Mouse (Mus musculus) neural tube, embryonic 14.5 days (tissue): ENCODE measurements around the gene Pdgfra. TPM values are rescaled to one million over a fixed set of nuclear protein-coding genes. Genes with fewer than 3 reads are reported as not detected.

ENCODE experiments used
- ATAC-seq: fragments of 200-750 bp; cut with Nextera tagmentation; 2 replicates; pipeline ENCODE4 v1.8.0; 2017; ENCODE audit warnings: low read depth, mild to moderate bottlenecking, moderate TSS enrichment, moderate library complexity
- H3K27ac ChIP-seq: fragments of 300-500 bp; sonication (generic); 2 replicates; pipeline ENCODE4 v1.5.1; 2014; ENCODE audit warnings: low read depth, mild to moderate bottlenecking, control low read depth, low read length, moderate library complexity, mixed read lengths
- H3K27me3 ChIP-seq: fragments of 300-500 bp; sonication (generic); 2 replicates; pipeline ENCODE4 v1.6.1; 2014; ENCODE audit warnings: low read length; ENCODE audit not compliant: control insufficient read depth, insufficient read depth
- H3K36me3 ChIP-seq: fragments of 300-500 bp; sonication (generic); 2 replicates; pipeline ENCODE4 v1.6.1; 2014; ENCODE audit warnings: low read length, mixed read lengths; ENCODE audit not compliant: control insufficient read depth, insufficient read depth
- H3K4me1 ChIP-seq: fragments of 300-500 bp; sonication (generic); 2 replicates; pipeline ENCODE4 v1.6.1; 2014; ENCODE audit warnings: low read length; ENCODE audit not compliant: control insufficient read depth, insufficient read depth
- H3K4me2 ChIP-seq: fragments of 300-500 bp; sonication (generic); 2 replicates; pipeline ENCODE4 v1.6.1; 2014; ENCODE audit warnings: mild to moderate bottlenecking, low read depth, low read length, control low read depth
- H3K4me3 ChIP-seq: fragments of 300-500 bp; sonication (generic); 2 replicates; pipeline ENCODE4 v1.5.1; 2014; ENCODE audit warnings: low read depth, low read length, control low read depth, mixed read lengths
- H3K9ac ChIP-seq: fragments of 300-500 bp; sonication (generic); replicated peaks from 2 replicates; pipeline ENCODE4 v1.6.1; 2014; ENCODE audit warnings: low read depth, mild to moderate bottlenecking, control low read depth, low read length, mixed read lengths
- H3K9me3 ChIP-seq: fragments of 300-500 bp; sonication (generic); 2 replicates; pipeline ENCODE4 v1.6.1; 2016; ENCODE audit warnings: low read length; ENCODE audit not compliant: control insufficient read depth
- WGBS: fragments of 180-500 bp; shearing (Covaris S2); extraction: QIAGEN DNeasy Blood & Tissue Kit; methylation state at CpG from one replicate; pipeline ENCODE4 v1.1.7; 2014; 5-methylcytosine and 5-hydroxymethylcytosine counted together
- polyA plus RNA-seq: library from polyadenylated mRNA; unstranded; fragments of >200 nt; fragmentation: Nextera tagmentation; extraction: Ambion mirVana; gene quantifications from 2 replicates; pipeline ENCODE4 v1.2.1, GENCODE M21; 2014

Gene Pdgfra
- polyA plus RNA-seq, 1 experiment from 2014 or later: 11.6 TPM

DNA sequence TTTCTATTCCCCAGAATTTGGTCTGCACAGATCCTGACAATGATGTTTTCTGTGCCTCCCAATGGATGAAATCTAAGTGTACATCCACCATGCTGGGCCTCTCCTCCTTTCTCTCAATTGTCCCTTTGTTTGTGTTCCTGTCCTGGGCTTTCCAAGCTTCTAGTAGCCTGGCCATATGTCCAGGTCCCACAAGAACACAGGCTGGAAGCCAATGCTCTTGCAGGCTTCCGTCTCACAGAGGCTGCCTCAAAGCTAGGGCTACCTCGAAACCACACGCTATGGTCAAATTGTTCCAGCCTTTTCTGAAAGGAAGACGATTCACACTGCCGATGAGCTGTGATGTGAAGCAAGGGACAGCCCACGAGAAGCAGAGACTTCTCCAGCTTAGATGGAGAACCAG is 9.5 kb downstream of the Pdgfra start:
- no peak overlapping the region for H3K9ac ChIP-seq
- WGBS: 83% methylated on average over 6 of the region's 6 CpGs
- no peaks in the 10 kb centered on the region for H3K9me3 ChIP-seq
- ATAC-seq: no peak
- H3K4me3 ChIP-seq: no peak overlapping the region
- no peaks in the 10 kb centered on the region for H3K36me3 ChIP-seq
- no peaks in the 10 kb centered on the region for H3K4me1 ChIP-seq
- no peak overlapping the region for H3K27ac ChIP-seq
- no peaks in the 10 kb centered on the region for H3K27me3 ChIP-seq
- no peak overlapping the region for H3K4me2 ChIP-seq

DNA sequence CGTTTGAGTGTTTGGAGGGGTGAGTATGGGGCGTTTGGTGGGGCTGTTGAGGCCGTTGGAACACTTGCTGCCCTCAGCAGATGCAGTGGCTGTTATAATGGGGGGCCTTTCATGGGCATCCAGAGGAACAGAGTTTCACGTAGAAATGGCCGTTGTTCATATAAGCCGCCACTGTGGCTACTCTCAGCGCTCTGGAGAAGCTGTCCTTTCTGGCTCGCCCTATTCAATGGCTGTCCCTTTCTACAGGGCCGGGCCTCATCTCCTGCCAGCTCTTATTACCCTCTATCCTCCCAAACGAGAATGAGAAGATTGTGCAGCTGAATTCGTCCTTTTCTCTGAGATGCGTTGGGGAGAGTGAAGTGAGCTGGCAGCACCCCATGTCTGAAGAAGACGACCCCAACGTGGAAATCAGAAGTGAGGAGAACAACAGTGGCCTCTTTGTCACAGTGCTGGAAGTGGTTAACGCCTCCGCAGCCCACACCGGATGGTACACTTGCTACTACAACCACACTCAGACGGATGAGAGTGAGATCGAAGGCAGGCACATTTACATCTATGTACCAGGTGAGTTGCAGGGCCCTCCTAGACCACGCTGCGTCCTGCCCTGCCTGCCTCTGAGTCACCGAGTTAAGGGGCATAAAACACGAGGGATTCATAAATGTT is 11.3 kb downstream of the Pdgfra start:
- Histone ChIP-seq H3K9ac (no peak overlapping the region), H3K9me3 (no peaks in the 10 kb centered on the region), H3K4me3 (no peak overlapping the region), H3K4me2 (no peak overlapping the region), H3K27ac (no peak overlapping the region), H3K4me1 (no peaks in the 10 kb centered on the region), H3K27me3 (no peaks in the 10 kb centered on the region), H3K36me3 (no peaks in the 10 kb centered on the region)
- ATAC-seq: no peak
- 70% methylated on average over 23 of the region's 23 CpGs for WGBS

DNA sequence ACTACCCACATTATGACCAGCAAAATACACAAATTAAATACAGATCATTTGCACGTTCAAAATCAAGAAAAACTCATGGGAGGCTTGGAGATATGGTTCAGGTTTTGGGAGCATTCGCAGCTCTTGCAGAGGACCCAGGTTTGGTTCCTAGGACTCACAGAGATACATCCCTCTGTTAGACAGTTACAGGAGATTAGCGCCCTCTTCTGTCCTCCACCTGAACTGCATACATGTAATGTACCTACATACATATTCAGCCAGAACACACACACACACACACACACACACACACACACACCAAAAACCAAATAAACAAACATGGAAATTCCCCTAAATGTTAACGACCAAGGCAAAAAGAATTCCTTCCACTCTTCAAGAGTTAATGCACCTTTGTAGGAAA is 12.6 kb downstream of the Pdgfra start:
- H3K9ac ChIP-seq: no peak overlapping the region
- WGBS: 84% methylated on average over 4 of the region's 4 CpGs
- H3K27ac ChIP-seq: no peak overlapping the region
- ATAC-seq: no peak
- H3K9me3 ChIP-seq: no peaks in the 10 kb centered on the region
- H3K4me3 ChIP-seq: no peak overlapping the region
- no peaks in the 10 kb centered on the region for H3K4me1 ChIP-seq
- no peak overlapping the region for H3K4me2 ChIP-seq
- no peaks in the 10 kb centered on the region for H3K36me3 ChIP-seq
- no peaks in the 10 kb centered on the region for H3K27me3 ChIP-seq

DNA sequence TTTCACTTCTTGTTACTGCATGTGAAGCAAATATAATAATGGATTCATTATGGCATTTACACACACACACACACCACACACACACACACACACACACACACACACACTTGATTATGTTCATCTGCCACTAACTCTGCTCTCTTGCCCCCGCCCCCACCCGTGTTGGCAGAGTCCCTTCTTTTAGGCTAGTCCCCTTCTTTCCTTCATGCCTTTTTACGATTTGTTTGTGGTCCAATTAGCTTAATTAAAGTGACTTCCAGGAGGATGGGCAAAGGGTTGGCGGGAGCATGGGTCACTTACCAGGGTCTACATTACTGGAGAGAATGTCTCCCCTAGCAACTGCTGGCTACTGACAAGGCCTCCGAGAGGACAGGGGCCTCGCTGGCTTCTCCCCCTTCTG is 17.7 kb downstream of the Pdgfra start:
- Histone ChIP-seq H3K9ac (no peak overlapping the region), H3K4me3 (no peak overlapping the region), H3K27me3 (no peaks in the 10 kb centered on the region), H3K9me3 (no peaks in the 10 kb centered on the region), H3K36me3 (no peaks in the 10 kb centered on the region), H3K27ac (no peak overlapping the region), H3K4me2 (no peak overlapping the region), H3K4me1 (no peaks in the 10 kb centered on the region)
- 48% methylated on average over 6 of the region's 6 CpGs for WGBS
- no peak for ATAC-seq

DNA sequence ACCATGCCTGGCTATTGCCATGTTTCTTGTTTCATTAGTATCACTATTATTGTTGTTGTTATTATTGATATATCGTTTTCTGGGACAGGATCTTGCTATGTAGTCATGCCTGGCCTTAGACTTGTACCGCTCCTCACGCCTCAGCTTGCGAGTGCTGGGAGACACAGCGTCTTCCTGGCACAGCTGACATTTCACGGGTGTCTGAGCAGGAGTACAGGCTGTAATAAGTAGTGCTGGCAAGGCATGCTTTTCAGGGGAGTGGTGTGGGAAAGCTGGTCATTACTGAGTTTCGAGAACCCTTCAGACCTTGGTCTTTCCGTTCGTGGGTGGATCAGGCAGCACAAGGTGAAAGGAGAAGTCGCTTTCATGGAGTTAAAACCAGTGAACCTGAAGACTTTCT is 19.8 kb downstream of the Pdgfra start:
- no peak overlapping the region for H3K9ac ChIP-seq
- WGBS: 73% methylated on average over 10 of the region's 10 CpGs
- no peak overlapping the region for H3K4me3 ChIP-seq
- H3K9me3 ChIP-seq: no peaks in the 10 kb centered on the region
- no peaks in the 10 kb centered on the region for H3K36me3 ChIP-seq
- no peak for ATAC-seq
- no peaks in the 10 kb centered on the region for H3K4me1 ChIP-seq
- no peak overlapping the region for H3K27ac ChIP-seq
- no peaks in the 10 kb centered on the region for H3K27me3 ChIP-seq
- no peak overlapping the region for H3K4me2 ChIP-seq

DNA sequence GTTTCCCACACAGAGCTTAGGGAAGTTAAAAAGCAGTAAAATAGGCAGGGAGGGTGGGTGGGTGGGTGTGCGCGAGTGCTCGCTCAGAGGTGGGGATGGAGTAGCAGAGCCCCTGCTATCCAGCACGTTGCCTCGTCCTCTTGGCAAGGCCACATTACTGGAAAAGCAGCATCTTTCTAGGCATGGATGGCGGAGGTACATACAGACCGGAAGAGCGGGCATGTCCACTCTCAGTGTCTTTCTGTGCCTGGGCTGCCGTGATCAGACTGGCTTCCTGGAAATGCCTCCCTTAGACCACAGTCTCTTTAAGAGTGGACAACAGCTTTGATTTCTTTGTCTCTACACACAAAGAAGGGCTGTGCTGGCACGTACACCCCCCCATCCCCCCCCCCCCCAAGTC is 27.2 kb downstream of the Pdgfra start:
- Histone ChIP-seq H3K9me3 (no peaks in the 10 kb centered on the region), H3K4me1 (no peaks in the 10 kb centered on the region), H3K9ac (no peak overlapping the region), H3K4me3 (no peak overlapping the region), H3K36me3 (no peaks in the 10 kb centered on the region), H3K27me3 (no peaks in the 10 kb centered on the region), H3K27ac (no peak overlapping the region), H3K4me2 (no peak overlapping the region)
- no peak for ATAC-seq
- WGBS: 76% methylated on average over 10 of the region's 10 CpGs

DNA sequence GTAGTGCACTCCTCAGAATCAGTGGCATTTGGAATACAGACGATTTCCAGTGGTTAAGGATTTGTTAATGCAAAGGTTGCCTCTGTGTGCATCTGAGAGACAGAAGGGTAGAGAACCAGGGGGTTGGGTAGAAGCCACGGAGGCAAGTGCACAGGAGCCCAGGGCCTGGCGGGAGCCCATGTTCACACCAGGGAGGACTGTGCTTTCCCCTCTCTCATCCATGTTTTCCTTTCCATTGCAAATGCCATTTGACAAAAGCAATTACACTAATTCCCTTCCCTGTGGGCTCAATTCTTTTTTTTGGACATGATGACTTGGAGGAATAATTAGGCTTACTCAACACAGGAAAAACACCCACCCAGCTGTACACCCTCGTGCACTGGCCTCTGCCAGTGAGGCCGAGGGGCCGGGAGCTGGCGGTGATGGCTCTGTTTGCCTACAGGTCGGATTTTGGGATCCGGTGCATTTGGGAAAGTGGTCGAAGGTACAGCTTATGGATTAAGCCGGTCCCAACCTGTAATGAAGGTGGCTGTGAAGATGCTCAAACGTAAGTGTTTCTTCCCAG is 27.7 kb downstream of the Pdgfra start:
- no peak overlapping the region for H3K9ac ChIP-seq
- no peak for ATAC-seq
- H3K9me3 ChIP-seq: no peaks in the 10 kb centered on the region
- no peaks in the 10 kb centered on the region for H3K4me1 ChIP-seq
- 80% methylated on average over 12 of the region's 12 CpGs for WGBS
- no peaks in the 10 kb centered on the region for H3K27me3 ChIP-seq
- no peaks in the 10 kb centered on the region for H3K36me3 ChIP-seq
- no peak overlapping the region for H3K4me2 ChIP-seq
- no peak overlapping the region for H3K4me3 ChIP-seq
- no peak overlapping the region for H3K27ac ChIP-seq

DNA sequence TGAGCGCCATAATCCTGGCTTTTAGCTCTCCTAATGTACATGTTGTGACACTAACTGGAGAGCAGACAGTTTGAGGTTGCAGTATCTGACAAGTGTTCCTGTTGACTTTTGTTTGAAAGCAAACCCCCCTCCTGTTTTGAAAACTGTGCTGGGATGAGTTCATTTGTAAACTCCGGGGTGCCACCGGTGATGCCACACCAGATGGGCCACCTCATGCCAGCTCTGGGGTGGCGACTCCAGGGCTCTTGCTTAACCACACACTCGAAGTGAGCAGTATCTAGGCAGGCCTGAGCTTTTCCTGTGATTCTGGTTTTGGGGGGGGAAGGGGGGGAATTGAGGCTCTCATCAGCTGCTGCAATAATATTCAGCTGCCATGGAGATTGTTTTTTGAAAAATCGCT is 31.6 kb downstream of the Pdgfra start:
- H3K9ac ChIP-seq: no peak overlapping the region
- H3K9me3 ChIP-seq: no peaks in the 10 kb centered on the region
- no peak overlapping the region for H3K4me2 ChIP-seq
- H3K27ac ChIP-seq: no peak overlapping the region
- H3K36me3 ChIP-seq: no peaks in the 10 kb centered on the region
- ATAC-seq: no peak
- no peaks in the 10 kb centered on the region for H3K4me1 ChIP-seq
- no peak overlapping the region for H3K4me3 ChIP-seq
- 83% methylated on average over 6 of the region's 6 CpGs for WGBS
- H3K27me3 ChIP-seq: no peaks in the 10 kb centered on the region

DNA sequence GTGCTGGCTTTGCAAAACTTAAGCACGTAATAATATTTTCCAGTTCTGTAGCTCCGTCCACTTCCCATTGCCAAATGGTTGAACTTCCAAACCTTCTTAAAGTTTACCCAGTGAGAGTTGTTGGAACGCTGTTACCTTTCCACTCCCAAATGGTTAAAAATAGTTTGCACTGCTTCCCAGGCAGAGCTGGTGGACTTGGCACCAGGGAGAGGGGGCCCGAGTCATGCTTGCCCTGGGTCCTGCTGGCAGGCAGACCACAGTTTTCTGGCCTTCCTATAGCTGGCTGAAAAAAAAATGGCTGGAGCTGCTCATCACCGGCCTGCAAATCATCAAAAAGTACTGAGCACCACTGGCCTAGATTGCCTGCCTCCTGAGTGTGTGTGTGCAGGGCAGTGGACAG is 32.0 kb downstream of the Pdgfra start:
- no peak overlapping the region for H3K27ac ChIP-seq
- WGBS: 95% methylated on average over 5 of the region's 5 CpGs
- no peaks in the 10 kb centered on the region for H3K9me3 ChIP-seq
- H3K4me2 ChIP-seq: no peak overlapping the region
- H3K9ac ChIP-seq: no peak overlapping the region
- no peak overlapping the region for H3K4me3 ChIP-seq
- no peaks in the 10 kb centered on the region for H3K27me3 ChIP-seq
- H3K36me3 ChIP-seq: no peaks in the 10 kb centered on the region
- H3K4me1 ChIP-seq: no peaks in the 10 kb centered on the region
- no peak for ATAC-seq
